Mouse (Mus musculus): ENCODE results near the gene Cabcoco1. TPM values are rescaled to one million over a fixed set of nuclear protein-coding genes. Genes with fewer than 3 reads are reported as not detected.

The Cabcoco1 gene
- polyA plus RNA-seq, 1 experiment from 2014 or later: 1.5 TPM

Other genes with a start within 250 kb of the Cabcoco1 start
- 43.7 and 46.0 TPM in 2 replicates for gene Tmem26, start 181.8 kb upstream of the Cabcoco1 start, polyA plus RNA-seq (2015; fragmentation: Nextera tagmentation; extraction: Ambion mirVana)

Data from limb, embryonic 15.5 days (tissue).